Comparison of ENCODE assay signal across 8 mouse cellular contexts in genomic region chr12:57229703-57230102, GRCm38 (mm10). TPM values are rescaled to one million over a fixed set of nuclear protein-coding genes. Genes with fewer than 3 reads are reported as not detected.
DNase-seq lines count a peak whose midpoint lies in the region; ATAC-seq and TF ChIP-seq lines count a peak whose summit lies in the region.

No protein-coding gene starts in this region.

- TF ChIP-seq POLR2A in cortical plate, adult 2 months (IDR thresholded peaks at IDR 0.05; ENCODE audit: extremely low read depth, insufficient read depth, low read length): no peak

- peaks cover 8% of the 10 kb centered on the region; the same call in 1 of the 2 replicates for H3K4me1 ChIP-seq in kidney, embryonic 14.5 days (ENCODE audit: control insufficient read depth, insufficient read depth, low read length)
- H3K4me1 ChIP-seq in cortical plate, adult 2 months (ENCODE audit: control insufficient read depth, insufficient read depth, low read length): peaks cover 2% of the 10 kb centered on the region; the same call in 1 of the 2 replicates
- no peaks in the 10 kb centered on the region for H3K4me1 ChIP-seq in hindbrain, postnatal 0 days (ENCODE audit: insufficient read depth, low read length)
- no peaks in the 10 kb centered on the region for H3K4me1 ChIP-seq in midbrain, embryonic 14.5 days (ENCODE audit: control insufficient read depth, insufficient read depth, low read length)

- H3K27ac ChIP-seq in kidney, embryonic 14.5 days (ENCODE audit: low read depth, low read length): peak overlapping the region; percentile 73; the same call in 1 of the 2 replicates
- no peak overlapping the region for H3K27ac ChIP-seq in cortical plate, adult 2 months (ENCODE audit: insufficient read depth, low read length)
- H3K27ac ChIP-seq in hindbrain, postnatal 0 days: peak overlapping the region; percentile 79; the same call in 1 of the 2 replicates
- H3K27ac ChIP-seq in midbrain, embryonic 14.5 days (replicated peaks; ENCODE audit: low read depth, low read length): peak overlapping the region; percentile 83

- H3K4me3 ChIP-seq in kidney, embryonic 14.5 days (ENCODE audit: low read length): peak overlapping the region; percentile 68
- peak overlapping the region; percentile 59 for H3K4me3 ChIP-seq in cortical plate, adult 2 months (ENCODE audit: insufficient read depth, low read length)
- H3K4me3 ChIP-seq in hindbrain, postnatal 0 days (ENCODE audit: low read length): peak overlapping the region; percentile 81
- H3K4me3 ChIP-seq in midbrain, embryonic 14.5 days (replicated peaks; ENCODE audit: low read depth, low read length): peak overlapping the region; percentile 76

- ATAC-seq in kidney, embryonic 14.5 days (ENCODE audit: low FRiP score, low TSS enrichment): peak; percentile 3; the same call in 1 of the 2 replicates
- ATAC-seq in hindbrain, postnatal 0 days: no peak
- no peak for ATAC-seq in midbrain, embryonic 14.5 days (ENCODE audit: low FRiP score, low TSS enrichment)

- WGBS in kidney, embryonic 14.5 days: 27% methylated on average over 4 of the region's 4 CpGs
- 34% methylated on average over 4 of the region's 4 CpGs for WGBS in hindbrain, postnatal 0 days
- WGBS in midbrain, embryonic 14.5 days: 39% methylated on average over 4 of the region's 4 CpGs

- 0 out of 2 replicates have a peak, but pooled peaks cover under 1% of the 10 kb centered on the region for H3K36me3 ChIP-seq in kidney, embryonic 14.5 days (ENCODE audit: control insufficient read depth, insufficient read depth, low read length)
- H3K36me3 ChIP-seq in hindbrain, postnatal 0 days (ENCODE audit: insufficient read depth, low read length): no peaks in the 10 kb centered on the region
- H3K36me3 ChIP-seq in midbrain, embryonic 14.5 days (ENCODE audit: control insufficient read depth, insufficient read depth, low read length): no peaks in the 10 kb centered on the region

- peak overlapping the region; percentile 77; the same call in 1 of the 2 replicates for H3K9ac ChIP-seq in kidney, embryonic 14.5 days (ENCODE audit: low read depth, low read length)
- H3K9ac ChIP-seq in hindbrain, postnatal 0 days (replicated peaks; ENCODE audit: low read length): peak overlapping the region; percentile 67; the same call in 1 of the 2 replicates
- H3K9ac ChIP-seq in midbrain, embryonic 14.5 days (replicated peaks; ENCODE audit: low read length): peak overlapping the region; percentile 79; the same call in 1 of the 2 replicates

- DNase-seq in kidney, postnatal 25 days: no peak
- no peak for DNase-seq in hindbrain, postnatal 0 days (ENCODE audit: low spot score)
- no peak for DNase-seq in midbrain, embryonic 14.5 days
- no peak for DNase-seq in layer of hippocampus, postnatal 36 days
- DNase-seq in retina, embryonic 14.5 days (ENCODE audit: low spot score): no peak
- DNase-seq in kidney, postnatal 36 days: no peak

- TF ChIP-seq CTCF in cortical plate, adult 2 months (IDR thresholded peaks at IDR 0.05; ENCODE audit: extremely low read depth, insufficient read depth, low read length): no peak
- TF ChIP-seq CTCF in hindbrain, postnatal 0 days (IDR thresholded peaks at IDR 0.05; ENCODE audit: low read depth): no peak

- H3K27me3 ChIP-seq in kidney, embryonic 14.5 days (ENCODE audit: control insufficient read depth, insufficient read depth, low read length): no peaks in the 10 kb centered on the region
- no peaks in the 10 kb centered on the region for H3K27me3 ChIP-seq in hindbrain, postnatal 0 days (ENCODE audit: insufficient read depth, low read length)
- H3K27me3 ChIP-seq in midbrain, embryonic 14.5 days (ENCODE audit: control insufficient read depth, insufficient read depth, low read length): no peaks in the 10 kb centered on the region

- no peaks in the 10 kb centered on the region for H3K9me3 ChIP-seq in kidney, embryonic 14.5 days (ENCODE audit: control insufficient read depth, low read length)
- no peaks in the 10 kb centered on the region for H3K9me3 ChIP-seq in hindbrain, postnatal 0 days (ENCODE audit: low read length)
- no peaks in the 10 kb centered on the region for H3K9me3 ChIP-seq in midbrain, embryonic 14.5 days (ENCODE audit: control insufficient read depth, low read length)

- H3K4me2 ChIP-seq in kidney, embryonic 14.5 days (replicated peaks; ENCODE audit: low read depth, low read length): peak overlapping the region; percentile 52
- H3K4me2 ChIP-seq in hindbrain, postnatal 0 days (ENCODE audit: low read depth, low read length): peak overlapping the region; percentile 81
- peak overlapping the region; percentile 71 for H3K4me2 ChIP-seq in midbrain, embryonic 14.5 days (ENCODE audit: low read length)

RNA-seq across cellular contexts. Expression of gene Prps1l3, which starts 0.5 kb away (rescaled TPM):
- 59.4 and 97.0 TPM in 2 replicates for polyA plus RNA-seq in kidney, embryonic 14.5 days (2014; fragmentation: Nextera tagmentation; extraction: Ambion mirVana)
- polyA plus RNA-seq in cortical plate, adult 2 months (2012; rRNA removed): 7.6 and 9.4 TPM in 2 replicates
- 18.9 and 23.3 TPM in 2 replicates for total RNA-seq in hindbrain, postnatal 0 days (2014; rRNA removed)
- 15.1 and 15.8 TPM in 2 replicates for polyA plus RNA-seq in hindbrain, postnatal 0 days (2015; fragmentation: Nextera tagmentation; extraction: Ambion mirVana)
- 28.6 and 38.5 TPM in 2 replicates for polyA plus RNA-seq in midbrain, embryonic 14.5 days (2014; fragmentation: Nextera tagmentation; extraction: Ambion mirVana)
- 10 to 100 TPM; 17.5 to 20.0 TPM for total RNA-seq in layer of hippocampus, postnatal 36 days (2021)

RNA-seq across cellular contexts. Expression of gene Mipol1, which starts 0.5 kb away (rescaled TPM):
- polyA plus RNA-seq in kidney, embryonic 14.5 days (2014; fragmentation: Nextera tagmentation; extraction: Ambion mirVana): 11.3 and 13.2 TPM in 2 replicates
- 4.2 and 4.5 TPM in 2 replicates for polyA plus RNA-seq in cortical plate, adult 2 months (2012; rRNA removed)
- 6.3 and 6.5 TPM in 2 replicates for total RNA-seq in hindbrain, postnatal 0 days (2014; rRNA removed)
- polyA plus RNA-seq in hindbrain, postnatal 0 days (2015; fragmentation: Nextera tagmentation; extraction: Ambion mirVana): 4.5 and 5.4 TPM in 2 replicates
- polyA plus RNA-seq in midbrain, embryonic 14.5 days (2014; fragmentation: Nextera tagmentation; extraction: Ambion mirVana): 3.5 and 5.0 TPM in 2 replicates
- total RNA-seq in layer of hippocampus, postnatal 36 days (2021): 1 to 10 TPM; 6.2 to 7.9 TPM

RNA-seq across cellular contexts. Expression of gene Slc25a21, which starts 32.4 kb away (rescaled TPM):
- 1.5 and 2.8 TPM in 2 replicates for polyA plus RNA-seq in kidney, embryonic 14.5 days (2014; fragmentation: Nextera tagmentation; extraction: Ambion mirVana)
- polyA plus RNA-seq in cortical plate, adult 2 months (2012; rRNA removed): 0.47 and 0.77 TPM in 2 replicates
- not detected in 2 replicates for total RNA-seq in hindbrain, postnatal 0 days (2014; rRNA removed)
- polyA plus RNA-seq in hindbrain, postnatal 0 days (2015; fragmentation: Nextera tagmentation; extraction: Ambion mirVana): 0.50 and 0.54 TPM in 2 replicates
- polyA plus RNA-seq in midbrain, embryonic 14.5 days (2014; fragmentation: Nextera tagmentation; extraction: Ambion mirVana): not detected in 2 replicates
- total RNA-seq in layer of hippocampus, postnatal 36 days (2021): under 1 TPM; 0.35 to 0.91 TPM
